Mouse (Mus musculus) mesoderm, embryonic 11.5 days (tissue): ENCODE measurements around the gene H2-D1.
"Not testable (repeated sequence)": the region's sequence is repeated elsewhere in the genome, so short reads cannot be mapped to it uniquely, and the experiment has no call there.

ENCODE experiments used
- DNase-seq: peaks from one replicate; pipeline ENCODE4 v3.0.0-alpha.2; 2012; ENCODE audit warnings: low read depth, low spot score

H2-D1 gene

GRCm38 (mm10) chr17:35262664-35263522 is at the start of gene H2-D1:
H2-D1 (plus strand) TSS chr17:35262730.
- peak; percentile 92 for DNase-seq

- DNase-seq = no peak
Observed at GRCm38 (mm10) chr17:35213071-35213470, 49.5 kb upstream of the H2-D1 start.

- DNase-seq = no peak
Observed at GRCm38 (mm10) chr17:35218516-35219193, 43.9 kb upstream of the H2-D1 start.

DNA sequence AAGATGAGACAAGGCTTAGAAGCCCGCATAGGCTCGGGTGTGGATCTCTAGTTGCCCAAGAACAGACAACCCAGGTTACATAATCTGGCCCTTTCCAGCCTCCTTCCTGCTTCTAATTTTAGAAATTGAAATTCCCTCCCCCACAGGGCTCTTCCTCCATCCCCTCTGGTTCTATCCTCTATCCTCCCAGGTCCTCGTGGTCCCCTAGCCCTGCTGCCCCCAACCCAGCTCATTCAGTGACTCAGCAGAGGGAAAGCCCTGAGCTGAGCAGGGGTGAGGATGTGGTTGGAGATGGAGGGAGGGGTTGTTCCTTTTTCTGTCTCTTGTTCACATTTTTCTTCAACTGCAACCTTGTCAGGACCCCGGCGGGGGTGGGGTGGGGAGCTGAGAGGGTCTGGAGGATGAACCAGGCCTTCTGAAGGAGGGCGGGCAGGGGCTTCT is 42.9 kb upstream of the H2-D1 start:
- DNase-seq = no peak

- DNase-seq = no peak
Observed at GRCm38 (mm10) chr17:35220156-35220952, 42.2 kb upstream of the H2-D1 start, which contains the start of gene Gm16181. Gm16181 (plus strand) TSS chr17:35220834.

DNA sequence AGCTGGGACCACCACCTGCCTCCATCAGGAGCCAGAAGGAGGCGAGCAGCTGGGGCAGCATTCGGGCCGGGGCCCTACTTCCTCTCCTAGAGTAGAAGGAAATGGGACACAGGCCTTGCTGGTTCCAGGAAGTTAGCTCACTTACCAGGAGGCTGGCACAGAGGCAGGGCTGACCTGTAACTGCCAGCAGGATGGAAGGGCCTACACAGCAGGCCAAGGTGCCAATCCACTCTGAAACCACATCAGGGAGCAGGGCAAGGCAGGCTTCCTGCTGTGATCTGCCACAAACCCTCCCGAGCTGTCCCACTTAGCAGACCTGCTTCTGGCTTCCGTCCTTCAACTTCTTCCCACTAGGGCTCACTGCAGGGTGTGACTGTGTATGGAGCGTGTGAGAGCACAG is 40.2 kb upstream of the H2-D1 start:
- no peak for DNase-seq

- no peak for DNase-seq
Observed at GRCm38 (mm10) chr17:35224641-35225040, 37.9 kb upstream of the H2-D1 start.

GRCm38 (mm10) chr17:35225456-35225855 is 37.1 kb upstream of the H2-D1 start:
- DNase-seq = no peak

- DNase-seq = no peak
Observed at GRCm38 (mm10) chr17:35226561-35227046, 35.9 kb upstream of the H2-D1 start.

DNA sequence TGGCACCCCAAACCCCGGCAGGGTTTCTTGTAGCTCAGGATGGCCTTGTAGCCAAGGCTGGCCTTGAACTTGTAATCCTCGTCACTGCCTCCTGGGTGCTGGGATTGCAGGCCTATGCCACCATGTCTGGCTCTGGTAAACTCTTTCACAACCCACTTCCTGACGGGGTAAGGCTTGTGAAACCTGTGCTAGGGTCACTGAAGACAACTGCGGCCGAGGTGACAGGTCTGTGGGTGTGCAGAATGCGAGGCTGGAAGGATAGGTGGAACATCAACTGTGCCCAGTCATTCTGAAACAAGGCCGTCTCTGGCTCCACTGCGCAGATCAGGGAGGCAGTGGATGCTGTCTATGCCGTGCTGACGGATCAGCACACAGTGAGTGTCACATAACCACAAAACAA is 31.5 kb upstream of the H2-D1 start:
- no peak for DNase-seq

- peak; percentile 89 for DNase-seq
Observed at GRCm38 (mm10) chr17:35232043-35232442, 30.5 kb upstream of the H2-D1 start.

DNA sequence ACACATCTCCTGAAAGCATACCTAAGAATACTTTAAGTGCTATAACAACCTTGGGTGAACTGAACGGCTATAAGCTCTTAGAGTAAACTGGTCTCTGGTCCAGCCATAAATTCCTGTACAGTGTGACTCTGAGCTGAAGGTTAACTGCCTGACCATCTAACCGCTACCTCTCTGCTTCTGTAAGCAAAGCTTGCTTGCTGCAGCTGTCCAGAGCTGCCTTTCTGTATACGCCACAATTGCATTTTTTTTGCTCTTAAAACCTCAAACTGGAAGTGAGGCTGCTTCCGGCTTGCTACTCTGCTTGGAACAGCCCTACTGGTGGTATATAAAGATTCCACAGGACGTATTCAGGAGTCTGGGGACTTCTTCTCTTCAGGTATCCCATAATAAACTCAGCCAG is 29.9 kb upstream of the H2-D1 start:
- no peak for DNase-seq

DNA sequence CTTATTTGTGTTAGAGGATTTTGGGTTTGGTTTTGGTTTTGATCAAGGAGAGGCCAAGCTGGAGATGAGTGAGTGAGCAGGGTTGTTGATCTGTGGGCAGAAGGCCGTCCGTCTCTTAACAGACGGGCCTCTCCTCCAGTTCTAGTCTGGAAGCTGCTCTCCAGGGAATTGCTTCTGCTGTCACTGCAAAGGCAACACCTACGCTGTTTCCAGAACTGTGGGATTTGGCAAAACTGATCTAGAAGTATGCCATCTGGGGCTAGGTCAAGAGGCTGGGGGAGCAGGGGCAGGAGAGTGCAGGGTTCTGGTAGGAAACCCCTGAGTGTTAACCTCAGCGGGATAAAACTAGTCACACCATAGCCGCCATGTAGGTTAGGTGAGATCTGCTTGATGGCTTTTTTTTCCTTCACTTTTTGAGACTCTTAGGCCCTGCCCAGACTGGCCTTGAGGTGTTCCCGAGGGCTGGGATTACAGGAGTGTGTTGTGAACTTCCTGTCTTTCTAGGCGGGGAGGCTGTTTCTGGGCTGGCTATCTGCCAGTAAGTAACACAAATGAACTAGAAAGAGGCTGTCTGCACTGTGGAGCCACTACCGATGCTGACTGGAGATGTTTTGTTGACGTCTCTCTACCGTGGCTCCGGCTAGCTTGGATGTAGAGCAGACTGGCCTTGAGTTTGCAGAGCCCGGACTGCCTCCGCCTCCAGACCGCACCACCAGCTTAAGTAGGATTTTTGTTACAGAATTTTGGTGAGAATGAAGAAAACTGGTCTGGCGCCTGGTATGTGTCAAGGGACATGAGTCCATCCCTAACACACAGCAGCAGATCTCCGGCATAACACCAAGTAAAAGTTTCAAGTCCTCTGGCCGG is 29.2 kb upstream of the H2-D1 start, which contains the start of gene Atp6v1g2:
Gene Atp6v1g2 (plus strand): TSS at position 547 of the 867 bp plus-strand sequence.
- no peak for DNase-seq

GRCm38 (mm10) chr17:35234090-35234489 is 28.4 kb upstream of the H2-D1 start:
- not testable (repeated sequence) for DNase-seq

DNA sequence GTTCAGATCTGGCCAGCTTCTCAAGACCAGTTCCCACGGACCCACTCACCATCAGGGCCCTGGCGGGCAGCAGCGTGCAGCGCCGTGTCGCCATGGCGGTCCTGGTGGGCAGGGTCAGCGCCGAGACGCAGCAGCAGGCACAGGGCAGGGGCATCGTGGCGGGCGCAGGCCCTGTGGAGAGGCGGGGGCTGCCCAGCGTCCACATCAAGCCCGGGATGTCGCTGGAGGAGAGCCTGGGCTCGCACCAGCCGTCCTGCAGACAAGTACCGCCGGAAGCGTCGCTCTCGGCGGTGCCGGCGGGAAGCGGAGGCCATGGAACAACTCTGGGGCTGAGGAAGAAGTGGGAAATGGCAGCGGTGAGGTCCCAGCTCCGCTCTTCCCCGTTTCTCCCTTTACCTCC is 27.6 kb upstream of the H2-D1 start:
- DNase-seq = peak; percentile 52

GRCm38 (mm10) chr17:35235614-35236389 is 26.7 kb upstream of the H2-D1 start, which contains the start of gene Nfkbil1:
Nfkbil1 (minus strand) TSS chr17:35235792.
- peak; percentile 94 for DNase-seq

GRCm38 (mm10) chr17:35236390-35236746 is 26.2 kb upstream of the H2-D1 start:
- DNase-seq = peak; percentile 95

GRCm38 (mm10) chr17:35236996-35237395 is 25.5 kb upstream of the H2-D1 start:
- DNase-seq = no peak

GRCm38 (mm10) chr17:35237504-35237903 is 25.0 kb upstream of the H2-D1 start:
- DNase-seq = no peak

- no peak for DNase-seq
Observed at GRCm38 (mm10) chr17:35239700-35240099, 22.8 kb upstream of the H2-D1 start.
